Mouse (Mus musculus) bone marrow macrophage, adult 2 months (primary cell): ENCODE data around the gene Selenoi.
"Not testable (repeated sequence)": the region's sequence is repeated elsewhere in the genome, so short reads cannot be mapped to it uniquely, and the experiment has no call there.

Experiments
- CTCF ChIP-seq: IDR thresholded peaks from 2 replicates; pipeline ENCODE4 v1.5.1; 2012; ENCODE audit warnings: low read depth, mild to moderate bottlenecking, low read length, moderate library complexity
- POLR2A ChIP-seq: IDR thresholded peaks from 2 replicates; pipeline ENCODE4 v1.6.1; 2012; ENCODE audit warnings: mild to moderate bottlenecking, low read depth, low read length, borderline replicate concordance

GRCm38 (mm10) chr5:30210758-30211157, 21.6 kb upstream of the Selenoi start:
- not testable (repeated sequence) for TF ChIP-seq POLR2A, CTCF
